Mouse (Mus musculus): ENCODE measurements around the gene Slc7a8. TPM values are rescaled to one million over a fixed set of nuclear protein-coding genes. Genes with fewer than 3 reads are reported as not detected.

Gene Slc7a8
- polyA plus RNA-seq, 3 experiments from 2014 or later = 0.20 to 0.29 TPM; not detected in 1

DNA sequence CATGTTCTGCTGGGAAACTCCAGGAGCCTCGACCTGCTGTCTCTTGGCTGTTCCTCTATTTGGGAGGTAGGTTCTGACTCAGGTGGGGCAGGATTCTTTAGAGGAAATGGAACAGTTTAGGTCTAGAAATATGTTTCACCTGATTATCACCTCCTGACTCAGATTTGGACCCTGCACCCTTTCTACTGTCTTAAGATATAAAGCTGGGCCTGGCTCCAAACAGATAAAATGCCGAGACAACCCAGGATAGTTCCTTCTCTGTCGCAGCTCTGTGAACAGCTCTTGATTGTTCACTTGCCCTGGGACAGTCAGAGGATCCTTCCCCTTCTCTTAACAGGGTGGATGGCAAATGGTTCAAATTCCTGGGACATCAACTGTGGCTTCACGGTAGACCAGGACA lies 46.5 kb downstream of the Slc7a8 start:
- no peak for ATAC-seq

DNA sequence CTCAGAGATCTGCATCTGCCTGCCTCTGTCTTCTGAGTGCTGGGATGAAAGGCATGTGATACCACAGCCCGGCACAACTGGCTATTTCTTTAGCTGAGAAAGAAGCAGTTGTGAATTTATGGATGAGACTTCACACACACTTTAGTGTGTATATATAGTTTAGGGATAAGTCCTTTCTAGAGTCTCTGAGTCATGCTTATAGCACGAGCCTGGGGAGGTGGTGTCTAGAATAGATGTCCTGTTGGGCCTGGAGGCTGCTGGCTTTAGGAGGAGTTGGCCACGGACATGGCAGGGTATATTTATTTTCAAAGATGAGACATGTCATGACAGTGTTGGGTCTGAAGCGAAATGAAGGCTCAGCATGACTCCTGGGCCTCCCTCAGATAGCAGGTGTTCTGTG lies 47.7 kb downstream of the Slc7a8 start:
- no peak for ATAC-seq

DNA sequence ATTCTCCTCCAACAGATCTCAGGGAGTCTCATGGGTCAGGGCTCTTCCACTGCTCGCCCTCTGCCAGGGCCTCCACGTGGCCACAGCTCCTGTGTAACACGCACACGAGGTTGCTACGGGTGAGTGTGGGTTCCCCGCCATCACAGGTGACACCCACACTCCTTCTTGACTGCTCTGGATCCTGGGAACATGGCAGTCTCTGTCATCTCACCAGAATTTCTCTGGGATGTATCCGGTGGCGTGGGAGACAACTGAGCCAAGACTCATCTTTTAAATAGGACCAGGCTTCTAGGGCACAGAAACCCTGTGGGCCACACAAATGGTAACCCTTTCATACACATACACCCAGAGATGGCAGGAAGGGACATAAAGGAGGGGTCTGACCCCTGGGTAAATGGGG lies 49.5 kb downstream of the Slc7a8 start:
- no peak for ATAC-seq

GRCm38 (mm10) chr14:54730305-54730704 lies 51.4 kb downstream of the Slc7a8 start:
- ATAC-seq = no peak

- no peak for ATAC-seq
These were observed 52.7 kb downstream of the Slc7a8 start for GRCm38 (mm10) chr14:54728823-54729653.

DNA sequence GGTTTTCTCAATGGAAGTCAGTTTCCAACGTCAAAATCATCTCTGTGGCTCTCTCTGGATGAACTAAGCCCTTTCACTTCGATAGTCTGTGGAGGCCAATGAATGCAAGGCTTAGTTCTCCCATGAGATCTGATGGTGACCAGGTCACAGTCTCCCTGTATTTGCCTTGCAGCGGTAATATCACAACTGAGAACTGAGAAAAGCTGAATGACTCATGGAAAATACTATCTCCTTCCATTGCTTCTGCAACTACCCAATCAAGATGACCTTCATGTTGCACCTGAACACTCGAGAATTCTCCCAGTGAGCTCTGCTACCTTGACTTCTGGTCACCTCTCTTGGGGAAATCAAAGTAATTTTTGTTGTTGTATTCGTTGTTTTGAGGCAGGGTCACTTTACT lies 54.2 kb downstream of the Slc7a8 start:
- ATAC-seq = no peak

DNA sequence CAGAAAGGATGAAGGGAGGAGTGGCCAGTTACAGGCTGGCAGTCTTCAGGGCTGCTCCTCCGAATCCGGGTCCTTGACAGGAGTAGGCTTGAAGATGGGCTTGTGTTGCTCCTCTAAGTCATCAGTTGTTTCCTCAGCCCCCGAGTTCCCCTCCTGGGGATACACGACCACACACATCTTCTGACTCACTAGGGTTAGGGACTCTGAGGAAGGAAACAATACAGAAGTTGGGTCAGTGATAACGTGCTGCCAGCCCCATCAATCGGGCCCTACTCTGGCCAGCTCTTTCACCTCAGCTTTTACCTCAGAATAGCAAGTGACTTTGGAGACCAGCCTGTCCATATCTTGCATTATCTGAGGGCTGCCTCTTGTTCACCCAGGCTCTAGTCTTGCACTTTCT lies 57.7 kb downstream of the Slc7a8 start:
- no peak for ATAC-seq

- ATAC-seq = no peak
These were observed 60.0 kb downstream of the Slc7a8 start for GRCm38 (mm10) chr14:54721711-54722110.

DNA sequence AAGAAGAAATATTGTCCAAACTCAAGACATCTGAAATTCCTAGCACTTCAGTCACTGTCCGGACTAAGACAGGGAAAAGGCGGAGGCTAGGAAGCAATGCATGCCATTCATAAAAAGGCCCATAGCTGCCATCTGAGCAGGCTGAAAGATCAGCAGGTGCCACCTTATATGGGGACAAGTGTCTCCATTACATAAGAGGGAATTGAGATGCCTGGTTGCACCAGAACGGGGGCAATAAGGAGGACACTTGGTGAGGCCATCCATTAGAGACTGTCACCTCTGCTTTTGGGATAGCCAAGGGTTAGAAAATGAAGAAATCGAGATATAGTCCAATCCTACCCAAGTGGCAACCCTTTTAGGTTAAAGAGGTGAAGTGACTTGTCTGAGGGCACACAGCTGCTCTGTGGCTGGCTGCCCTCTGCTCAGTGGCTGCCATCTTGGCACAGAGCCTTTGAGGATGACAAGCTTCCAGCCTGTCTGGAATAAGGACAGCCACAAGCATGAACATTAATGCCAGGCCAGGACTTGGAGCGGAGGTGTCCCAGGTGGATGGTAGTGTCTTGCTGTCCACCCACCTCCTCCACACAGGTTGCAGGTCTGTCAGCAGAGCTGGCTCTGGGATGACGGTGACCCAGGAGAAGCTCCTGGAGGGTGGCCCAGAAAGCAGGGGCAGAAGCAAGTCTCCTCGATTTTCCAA lies 60.9 kb downstream of the Slc7a8 start:
- no peak for ATAC-seq

GRCm38 (mm10) chr14:54720041-54720440 lies 61.7 kb downstream of the Slc7a8 start:
- no peak for ATAC-seq

- no peak for ATAC-seq
These were observed 66.3 kb downstream of the Slc7a8 start for GRCm38 (mm10) chr14:54715402-54715801.

- peak; percentile 59 for ATAC-seq
These were observed 67.1 kb downstream of the Slc7a8 start for GRCm38 (mm10) chr14:54714617-54715081.

GRCm38 (mm10) chr14:54714121-54714520 lies 67.6 kb downstream of the Slc7a8 start:
- peak; percentile 84 for ATAC-seq

DNA sequence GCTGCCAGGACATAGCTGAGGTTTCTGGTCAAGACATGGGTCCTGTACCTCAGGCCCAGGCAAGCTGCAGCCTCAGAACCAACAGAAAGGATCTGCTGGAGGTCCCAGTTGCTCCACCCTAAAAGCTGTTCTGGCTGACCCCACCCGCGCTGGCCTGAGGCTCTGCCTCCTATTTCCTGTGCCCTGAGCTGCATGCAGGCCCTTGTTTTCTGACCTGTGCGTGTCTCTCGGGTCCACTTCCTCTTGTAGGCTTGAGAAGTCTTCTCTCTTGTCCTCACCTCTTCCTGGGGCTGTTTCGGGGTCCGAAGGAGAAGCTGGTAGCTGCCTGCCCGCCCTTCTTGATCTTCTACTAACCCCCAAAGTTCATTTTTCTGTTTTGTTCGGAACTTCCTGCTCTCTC lies 68.9 kb downstream of the Slc7a8 start:
- no peak for ATAC-seq

DNA sequence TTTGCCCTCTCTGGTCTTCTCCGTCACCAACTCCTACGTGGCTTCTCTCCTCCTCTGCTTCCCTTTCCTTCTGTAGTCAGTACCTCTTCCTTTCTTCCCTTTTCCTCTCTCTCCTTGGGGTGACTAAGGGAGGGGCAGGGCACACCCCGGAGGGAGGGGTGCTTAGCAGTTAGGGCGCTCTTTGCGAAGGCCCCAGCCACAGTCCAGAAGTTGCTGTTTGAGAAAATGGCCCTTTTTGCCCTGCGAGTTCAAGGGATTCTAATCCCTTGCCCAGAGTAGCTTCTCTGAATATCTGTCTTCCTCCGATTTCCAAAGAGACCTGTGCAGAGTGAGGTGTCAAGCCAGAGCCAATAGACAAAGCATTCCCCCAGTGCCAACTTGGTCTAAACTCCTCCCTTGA lies 69.7 kb downstream of the Slc7a8 start, which contains the start of gene Cebpe:
Cebpe (minus strand) TSS at position 101 of the 400 bp plus-strand sequence.
- no peak for ATAC-seq

- no peak for ATAC-seq
These were observed 72.7 kb downstream of the Slc7a8 start for GRCm38 (mm10) chr14:54709054-54709453.

GRCm38 (mm10) chr14:54706589-54707320 lies 75.0 kb downstream of the Slc7a8 start:
- no peak for ATAC-seq

DNA sequence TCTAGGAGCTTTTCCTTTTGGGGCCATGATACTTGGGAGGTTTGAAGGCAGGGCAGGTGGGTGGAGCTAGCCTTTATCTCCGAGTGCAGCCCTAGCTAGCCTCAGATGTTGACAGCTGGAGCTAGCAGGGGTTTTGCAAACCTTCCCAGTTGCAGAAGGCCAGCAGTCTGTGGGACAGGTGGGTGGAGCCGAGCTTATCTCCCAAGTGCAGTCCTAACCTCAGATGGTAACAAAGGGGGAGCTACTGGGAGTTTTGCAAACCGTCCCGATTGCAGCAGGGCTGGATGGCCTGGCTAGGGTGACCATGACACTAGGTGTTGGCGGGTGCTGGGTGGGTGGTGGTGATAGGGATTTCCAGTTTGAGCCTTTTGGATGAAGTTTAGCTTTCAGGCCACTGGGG lies 75.9 kb downstream of the Slc7a8 start:
- ATAC-seq = no peak

GRCm38 (mm10) chr14:54703207-54703606 lies 78.5 kb downstream of the Slc7a8 start:
- ATAC-seq = no peak

- ATAC-seq = peak; percentile 58
These were observed 80.4 kb downstream of the Slc7a8 start for GRCm38 (mm10) chr14:54701298-54701697.

- no peak for ATAC-seq
These were observed 82.2 kb downstream of the Slc7a8 start for GRCm38 (mm10) chr14:54699586-54699985.

- no peak for ATAC-seq
These were observed 83.0 kb downstream of the Slc7a8 start, which contains the start of gene Gm29776 for GRCm38 (mm10) chr14:54698733-54699132. Gene Gm29776 (minus strand): TSS chr14:54698833.

- ATAC-seq = no peak
These were observed 85.0 kb downstream of the Slc7a8 start for GRCm38 (mm10) chr14:54696752-54697151.
